Mouse (Mus musculus) ES-E14 (cell line): ENCODE measurements around the gene Cachd1.

Experiments used
- CHD2 ChIP-seq: IDR thresholded peaks from 2 replicates; pipeline ENCODE4 v1.6.1; 2014; ENCODE audit warnings: mild to moderate bottlenecking, low read depth, low read length, inconsistent platforms
- HCFC1 ChIP-seq: IDR thresholded peaks from 2 replicates; pipeline ENCODE4 v1.6.1; 2012; ENCODE audit warnings: low read length, inconsistent platforms, borderline replicate concordance; ENCODE audit not compliant: insufficient read depth

DNA sequence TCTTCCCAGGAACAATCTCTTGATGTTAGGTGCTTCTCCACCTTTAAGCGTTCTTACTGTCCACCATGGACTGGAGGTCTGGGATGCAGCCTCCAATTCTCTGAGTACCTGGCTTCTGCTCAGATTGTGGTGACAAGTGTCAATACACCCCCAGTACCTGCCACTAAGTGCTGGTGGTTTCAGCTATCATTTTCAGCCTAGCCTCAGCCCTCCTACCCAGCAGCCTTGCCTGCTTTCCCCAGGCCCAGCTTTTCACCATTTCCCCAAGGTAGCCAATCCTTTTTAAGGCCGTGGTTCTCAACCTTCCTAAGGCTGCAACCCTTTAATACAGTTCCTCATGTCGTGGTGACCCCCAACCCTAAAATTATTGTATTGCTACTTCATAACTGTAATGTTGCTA is 224.1 kb downstream of the Cachd1 start:
- no peak for TF ChIP-seq HCFC1
- TF ChIP-seq CHD2, result no peak
